Mouse (Mus musculus): ENCODE measurements around the gene Pipox. TPM values are rescaled to one million over a fixed set of nuclear protein-coding genes. Genes with fewer than 3 reads are reported as not detected.

Gene Pipox
- not detected for total RNA-seq (2021)
- long read RNA-seq, experiment 1: 0 reads
- long read RNA-seq, experiment 2: 0 reads

DNA sequence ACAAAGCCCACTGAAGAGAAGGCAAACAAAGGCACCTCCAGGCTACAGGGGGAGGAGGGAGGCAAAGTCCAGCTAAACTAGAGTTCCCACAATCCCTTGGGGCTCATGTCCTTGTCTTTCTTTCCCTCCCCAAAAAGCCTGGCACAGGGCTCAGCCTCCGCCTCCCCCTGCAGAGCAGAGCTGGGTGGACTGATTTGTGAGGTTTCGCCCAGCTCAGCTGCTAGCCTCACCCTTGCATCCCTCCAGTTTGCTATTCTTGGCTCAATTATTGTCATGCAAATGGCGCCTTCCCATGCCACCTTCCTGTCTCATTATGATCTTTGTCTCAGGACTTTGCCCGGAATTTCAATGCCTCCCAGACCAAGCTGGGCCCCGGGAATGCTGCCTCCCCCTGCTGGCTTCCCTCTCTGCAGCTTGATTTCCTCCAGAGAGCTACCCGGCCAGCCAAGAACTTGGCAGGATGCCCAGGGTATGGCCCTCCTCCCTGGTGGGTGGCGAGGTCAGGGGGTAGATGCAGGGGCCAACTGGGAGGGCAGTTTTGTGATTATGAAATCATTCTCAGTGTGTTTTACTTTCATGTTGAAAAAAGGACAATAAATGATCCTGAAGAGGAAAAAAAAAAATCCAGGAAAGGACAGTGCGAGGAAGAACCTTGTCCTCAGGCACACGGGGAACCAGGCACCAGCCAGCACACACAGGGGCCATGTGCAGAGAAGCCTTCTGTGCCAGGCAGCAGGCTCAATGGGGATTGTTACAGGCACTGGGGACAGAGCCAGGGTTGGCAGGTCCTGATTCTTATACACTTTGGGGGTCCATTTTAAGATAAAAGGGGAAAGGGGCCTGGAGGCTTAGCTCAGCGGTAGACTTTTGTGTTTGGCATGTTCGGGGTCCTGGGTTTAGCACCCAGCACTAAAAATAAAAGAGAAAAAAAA lies at the start of gene Pipox:
Gene Pipox (minus strand): TSS at position 310 of the 932 bp plus-strand sequence.
- intact Hi-C loops (cut with DNase I): no loop called here

DNA sequence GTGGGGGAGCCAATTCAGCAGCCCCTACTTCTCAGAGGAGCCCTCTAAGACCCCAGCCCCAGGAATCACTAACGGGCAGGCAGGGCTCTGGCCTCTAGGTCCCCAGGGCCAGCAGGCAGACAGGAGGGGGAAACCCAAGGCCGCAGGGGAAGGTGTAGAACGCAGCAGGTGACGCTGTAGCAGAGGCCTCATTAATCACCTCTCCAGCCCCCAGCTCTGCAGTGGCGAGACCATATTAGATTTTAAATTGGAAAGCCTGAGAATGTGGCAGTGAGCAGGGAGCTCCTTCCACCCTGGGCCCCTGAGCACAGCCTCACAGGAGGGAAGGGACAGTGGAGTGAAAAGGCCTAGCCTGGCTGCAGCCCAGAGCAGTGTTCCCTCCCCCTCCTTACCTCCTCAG lies 48.3 kb upstream of the Pipox start:
- intact Hi-C loops (cut with DNase I): no loop called here
- no peak for DNase-seq

More for the DNA sequence above, at the start of gene Pipox:
- DNase-seq: peak; percentile 63 to 75

GRCm38 (mm10) chr11:77937649-77938410 lies 43.9 kb upstream of the Pipox start:
- no peak for DNase-seq
- intact Hi-C loops (cut with DNase I): no loop called here

GRCm38 (mm10) chr11:77936846-77937245 lies 43.0 kb upstream of the Pipox start:
- no peak for DNase-seq
- intact Hi-C loops (cut with DNase I): no loop called here

DNA sequence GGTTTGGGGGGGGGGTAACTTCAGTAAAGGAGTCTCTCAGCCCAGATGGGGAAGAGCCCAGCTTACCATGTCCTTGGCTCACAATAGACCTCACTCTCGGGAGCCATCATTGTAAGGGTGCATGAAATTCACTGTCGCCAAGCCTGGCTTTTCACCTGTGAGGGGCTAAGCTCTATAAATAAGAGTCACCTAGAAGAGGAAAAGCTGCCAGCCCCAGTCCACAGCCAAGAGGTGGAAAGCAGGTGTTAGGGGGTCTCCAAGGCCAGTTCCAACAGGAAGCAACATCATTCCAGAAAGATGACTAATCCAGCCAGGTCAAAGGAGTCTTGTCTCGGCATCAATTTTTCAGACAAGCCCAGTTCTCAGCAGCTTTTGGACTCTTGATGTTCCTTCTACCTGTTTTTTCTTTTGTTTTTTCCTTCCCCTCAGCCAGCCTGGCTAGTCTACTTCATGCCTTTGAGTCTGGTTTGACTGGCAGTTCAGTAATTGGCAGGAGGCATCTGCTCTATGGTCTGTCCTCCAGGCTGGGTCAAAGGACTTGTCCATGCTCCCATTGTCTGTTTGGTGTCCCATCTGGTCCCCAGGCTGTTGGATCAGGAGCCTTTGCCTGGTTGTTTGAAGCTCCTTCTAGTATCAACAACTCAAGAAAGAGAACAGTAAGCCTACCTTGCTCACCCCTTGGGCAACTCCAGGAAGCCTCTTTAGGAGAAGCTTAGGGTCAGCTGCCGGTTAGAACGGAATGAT lies 40.8 kb upstream of the Pipox start:
- DNase-seq: no peak
- intact Hi-C loops (cut with DNase I): no loop called here

DNA sequence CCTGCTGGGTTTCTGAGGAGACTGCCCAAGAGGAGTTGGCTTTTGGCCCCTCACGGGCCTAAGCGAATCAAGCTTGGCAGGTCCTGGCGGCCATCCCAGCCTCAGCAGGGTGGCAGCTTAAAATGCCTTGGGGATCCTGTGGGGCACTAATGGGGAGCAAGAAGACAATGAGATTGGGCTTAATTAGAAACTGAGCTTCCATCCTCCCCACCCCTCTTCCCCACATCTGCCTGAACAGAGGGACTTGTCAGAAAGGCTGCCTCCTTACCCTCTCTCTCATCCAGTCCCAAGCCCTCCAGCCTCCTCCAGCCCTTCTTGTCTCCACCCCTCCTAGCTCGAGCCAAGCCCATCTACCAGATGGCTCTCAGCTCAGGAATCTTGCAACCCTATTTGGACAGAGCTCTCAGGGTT lies 40.2 kb upstream of the Pipox start:
- DNase-seq: no peak
- intact Hi-C loops (cut with DNase I): no loop called here

GRCm38 (mm10) chr11:77932576-77932975 lies 38.7 kb upstream of the Pipox start:
- no peak for DNase-seq
- intact Hi-C loops (cut with DNase I): no loop called here

- intact Hi-C loops (cut with DNase I): no loop called here
- no peak for DNase-seq
Measured at GRCm38 (mm10) chr11:77931541-77932433, 37.9 kb upstream of the Pipox start.

DNA sequence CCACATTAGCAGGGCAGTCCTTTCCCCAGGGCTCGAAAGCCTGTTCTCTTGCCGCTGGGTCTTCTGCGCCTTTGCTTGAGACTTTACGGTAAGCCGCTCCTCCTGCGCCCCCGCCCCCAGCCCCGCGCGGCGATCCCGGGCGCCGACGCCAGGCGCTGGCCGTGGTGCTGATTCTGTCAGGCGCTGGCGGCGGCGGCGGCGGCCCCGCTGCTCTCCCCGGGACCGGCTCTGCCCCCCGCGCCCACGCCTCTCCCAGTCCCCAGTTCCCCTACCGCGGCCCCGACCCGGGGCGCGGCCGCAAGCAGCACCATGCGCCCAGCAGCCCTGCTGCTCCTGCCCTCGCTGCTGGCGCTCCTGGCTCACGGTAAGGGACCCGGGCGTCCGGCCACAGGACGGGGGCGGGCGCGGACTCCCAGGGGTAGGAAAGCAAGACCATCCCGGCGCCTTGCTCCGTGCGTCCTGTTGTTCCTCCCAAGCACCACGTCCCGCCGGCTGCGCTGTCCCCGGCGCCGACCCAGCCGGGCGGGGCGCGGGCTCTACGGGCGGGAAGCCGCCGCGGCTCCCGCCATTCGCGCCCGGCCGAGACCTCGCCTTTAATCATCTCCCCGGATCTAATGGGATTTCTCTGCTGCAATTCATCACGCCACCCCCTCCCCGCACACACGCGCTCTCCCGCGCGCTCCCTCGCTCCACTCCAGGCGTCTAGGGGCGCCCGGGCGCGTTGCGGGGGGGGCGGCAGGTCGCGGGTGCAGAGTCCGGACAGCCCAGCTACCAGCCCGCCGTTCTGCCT lies 37.0 kb upstream of the Pipox start, which contains the start of gene Sez6:
Gene Sez6 (plus strand): TSS at position 50 of the 790 bp plus-strand sequence.
- intact Hi-C loops (cut with DNase I): no loop called here
- DNase-seq: peak; percentile 50 to 71

DNA sequence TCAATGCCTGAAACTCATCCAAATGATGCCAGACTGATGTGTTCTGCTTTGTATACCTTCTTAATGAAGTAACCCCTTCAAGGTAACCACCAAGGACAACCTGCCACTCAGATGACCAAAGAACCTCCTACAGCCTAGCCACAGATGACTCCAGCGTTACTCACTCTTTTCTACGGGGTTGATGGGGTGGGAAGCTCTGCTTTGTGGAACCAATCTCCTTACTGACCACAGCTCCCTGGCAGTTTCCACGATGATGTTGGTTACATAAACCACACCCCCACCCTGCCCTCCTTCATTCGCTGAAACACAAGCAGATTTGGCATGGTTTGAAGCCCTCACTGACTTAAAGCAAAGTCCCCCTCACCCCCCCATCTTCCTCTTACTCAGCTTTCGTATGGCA lies 33.9 kb upstream of the Pipox start:
- intact Hi-C loops (cut with DNase I): no loop called here
- no peak for DNase-seq

GRCm38 (mm10) chr11:77926666-77927065 lies 32.8 kb upstream of the Pipox start:
- intact Hi-C loops (cut with DNase I): no loop called here
- DNase-seq: no peak

DNA sequence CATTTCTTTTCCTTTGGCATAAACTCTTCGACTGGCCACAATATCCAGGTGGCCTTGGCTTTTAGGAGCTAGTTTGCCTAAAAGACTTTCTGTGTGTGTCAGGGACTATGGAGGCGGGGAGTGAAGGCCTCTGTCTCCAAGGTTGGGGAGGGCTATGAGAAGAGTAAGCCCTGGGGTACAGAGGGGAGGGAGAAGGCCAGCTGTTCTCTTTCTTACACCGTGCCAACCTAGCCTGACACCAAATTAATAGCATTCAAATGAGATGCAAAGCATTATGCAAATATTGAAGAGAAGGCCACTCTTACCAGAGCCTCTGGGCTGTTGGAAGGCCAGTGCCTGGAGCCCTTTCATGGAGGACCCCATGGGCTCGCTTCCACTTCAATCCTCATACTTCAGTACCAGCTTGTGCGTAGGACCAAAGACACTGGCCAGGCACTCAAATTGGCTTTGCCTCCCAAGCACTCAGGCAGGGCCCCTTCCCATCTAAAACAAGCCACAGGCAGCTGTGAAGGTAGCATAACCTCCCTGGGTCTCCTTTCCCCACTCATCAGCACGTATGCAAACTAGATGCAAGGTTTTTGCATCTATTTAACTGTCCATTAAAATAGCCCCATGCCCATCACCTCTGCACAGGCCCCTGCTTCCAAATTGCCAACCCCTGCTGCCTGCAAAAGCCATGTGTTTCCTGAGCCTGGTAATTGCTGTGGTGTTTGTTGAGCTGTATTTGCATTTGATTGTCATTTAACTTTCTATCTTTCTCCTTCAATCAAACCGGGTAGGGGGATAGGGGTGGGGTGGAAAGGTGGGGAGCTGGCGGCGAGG lies 32.2 kb upstream of the Pipox start:
- no peak for DNase-seq
- intact Hi-C loops (cut with DNase I): no loop called here

- intact Hi-C loops (cut with DNase I): no loop called here
- no peak for DNase-seq
Measured at GRCm38 (mm10) chr11:77923285-77923684, 29.4 kb upstream of the Pipox start.

DNA sequence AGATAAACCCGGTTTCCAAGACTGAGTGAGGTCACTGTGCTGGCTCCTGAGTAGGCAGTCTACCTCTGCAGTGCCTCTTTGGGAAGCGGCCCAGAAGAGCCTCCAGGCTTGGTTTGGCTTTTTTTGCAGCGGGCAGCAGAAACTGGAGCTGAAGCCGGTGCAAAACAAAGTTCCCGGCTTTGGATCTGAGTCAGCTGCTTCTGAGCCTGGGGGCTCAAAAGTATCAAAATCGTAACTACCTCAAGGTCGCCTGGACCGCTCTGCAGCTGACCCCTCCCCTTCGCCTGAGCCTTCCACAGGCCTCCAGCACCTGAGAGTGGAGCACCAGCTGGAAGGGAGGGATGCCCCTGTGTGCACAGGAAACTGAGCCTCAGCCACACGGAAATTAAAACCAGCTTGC lies 23.3 kb upstream of the Pipox start:
- intact Hi-C loops (cut with DNase I): no loop called here
- no peak for DNase-seq

DNA sequence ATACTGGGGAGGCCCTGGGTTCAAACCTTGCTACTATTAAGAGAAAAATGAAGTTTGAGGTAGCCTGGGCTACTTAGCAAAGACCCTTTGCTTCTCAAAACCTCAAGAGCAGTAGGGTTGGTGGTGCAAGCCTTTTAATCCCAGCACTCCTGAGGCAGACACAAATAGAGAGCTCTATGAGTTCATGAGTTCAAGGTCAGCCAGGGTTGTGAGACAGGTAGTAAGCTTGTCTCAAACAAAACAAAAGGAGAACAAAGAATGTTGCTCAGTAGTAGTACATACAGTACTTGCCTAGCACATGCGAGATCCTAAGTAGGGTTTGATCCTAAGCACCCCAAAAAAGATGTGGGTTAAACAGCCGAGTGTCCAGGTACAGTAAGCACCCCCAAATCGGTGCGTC lies 22.8 kb upstream of the Pipox start:
- intact Hi-C loops (cut with DNase I): no loop called here
- DNase-seq: no peak

DNA sequence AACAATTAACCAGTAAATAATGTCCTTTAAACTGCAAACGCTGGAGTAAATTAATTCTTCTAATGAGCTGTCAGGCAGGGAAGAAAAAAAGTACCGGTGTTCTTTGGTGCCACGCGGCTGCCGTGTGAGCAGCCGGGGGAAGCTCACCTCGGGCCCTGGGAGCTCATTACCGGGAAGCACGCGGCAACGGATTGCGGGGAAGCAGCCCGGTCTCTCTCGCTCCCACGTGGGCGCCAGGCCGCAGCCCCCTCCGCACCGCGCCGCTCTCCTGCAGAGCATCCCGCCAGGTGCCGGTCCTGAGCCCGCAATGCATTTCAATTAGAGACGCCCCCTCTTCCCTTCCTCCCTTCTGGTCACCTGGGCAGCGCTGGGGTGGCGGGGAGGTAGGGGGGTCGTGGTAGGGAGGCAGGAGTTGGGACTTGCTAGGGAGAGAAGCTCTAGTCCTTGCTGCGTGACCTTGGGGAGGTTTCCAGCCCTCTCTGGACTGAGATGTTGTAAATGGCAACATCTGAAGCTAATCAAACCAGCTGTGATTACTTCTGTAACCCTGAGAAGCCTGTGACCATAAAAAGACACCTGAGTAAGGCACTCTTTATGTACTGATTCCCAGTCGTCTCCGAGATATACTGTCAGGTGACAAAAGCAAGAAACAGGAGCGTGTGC lies 20.8 kb upstream of the Pipox start:
- intact Hi-C loops (cut with DNase I): no loop called here
- no peak for DNase-seq

- intact Hi-C loops (cut with DNase I): no loop called here
- no peak for DNase-seq
Measured at GRCm38 (mm10) chr11:77913505-77913904, 19.6 kb upstream of the Pipox start.

DNA sequence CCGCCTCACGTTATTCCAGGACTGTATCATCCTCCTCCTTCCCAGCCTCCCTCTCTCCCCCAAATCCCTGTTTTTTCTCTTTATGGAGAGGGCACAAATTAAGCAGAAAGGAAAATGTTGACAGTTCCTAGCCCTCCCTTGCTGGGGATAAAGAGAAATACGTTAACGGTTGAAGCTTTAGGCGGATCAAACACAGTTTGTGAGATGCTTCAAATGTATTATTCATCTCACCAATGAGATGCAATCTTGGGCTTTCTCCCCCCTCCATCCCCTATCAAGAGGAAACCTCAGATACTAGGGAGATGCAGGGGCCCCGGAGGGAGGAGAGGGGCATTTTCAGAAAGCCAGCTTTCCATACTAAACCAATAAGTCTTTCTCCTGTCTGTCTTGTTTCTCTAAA lies 15.9 kb upstream of the Pipox start:
- no peak for DNase-seq
- intact Hi-C loops (cut with DNase I): no loop called here
